Mouse (Mus musculus): ENCODE measurements around the gene Kctd19. TPM values are rescaled to one million over a fixed set of nuclear protein-coding genes. Genes with fewer than 3 reads are reported as not detected.

Gene Kctd19
- polyA plus RNA-seq, 1 experiment from 2014 or later = not detected

DNA sequence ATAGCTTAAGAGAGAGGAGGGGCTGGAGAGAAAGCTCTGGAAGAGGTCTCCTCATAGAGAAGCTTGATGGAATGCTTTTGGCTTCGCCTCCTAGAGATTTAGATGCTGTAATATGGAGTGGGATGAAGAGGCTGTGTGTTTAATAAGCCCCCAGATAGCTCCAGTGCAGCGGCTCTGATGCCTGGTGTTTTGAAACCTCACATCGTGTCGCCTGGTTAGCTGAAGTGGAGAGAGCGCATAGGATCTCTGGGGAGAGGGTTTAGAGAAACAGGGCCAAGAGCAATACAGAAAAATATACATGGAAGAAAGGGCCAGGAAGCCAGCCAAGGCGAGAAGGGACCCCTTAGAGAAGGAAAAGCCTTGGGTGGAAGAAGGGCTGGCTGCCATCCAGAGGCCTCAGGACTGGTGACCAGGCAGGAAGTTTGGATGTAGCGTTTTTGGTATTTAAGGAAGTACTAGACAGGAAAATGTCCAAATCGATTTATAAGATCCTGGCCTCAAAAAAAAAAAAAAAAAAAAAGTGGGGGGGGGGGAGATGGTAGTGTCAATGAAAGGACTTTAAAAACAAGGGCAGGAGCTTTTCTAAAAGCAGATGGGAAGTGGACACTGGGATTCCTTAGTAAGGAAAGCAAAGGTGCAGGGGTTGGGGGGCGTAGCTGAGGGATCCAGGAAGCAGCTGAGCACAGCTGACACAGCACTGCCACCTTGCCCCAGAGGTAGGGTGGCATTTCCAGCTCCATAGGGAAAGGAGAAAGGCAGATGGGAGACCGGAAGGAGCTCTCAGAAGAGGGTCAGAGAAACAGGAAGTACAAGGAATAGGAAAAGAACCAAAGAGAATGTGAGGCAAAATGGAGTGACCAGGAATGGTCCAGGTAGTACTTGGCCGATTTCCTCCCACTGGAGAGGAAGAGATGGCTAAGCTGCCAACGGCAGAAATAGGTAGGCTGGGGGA is 51.3 kb downstream of the Kctd19 start:
- H3K4me1 ChIP-seq (replicated peaks; ENCODE audit: control insufficient read depth, insufficient read depth, low read length) = no peaks in the 10 kb centered on the region; the same call in 1 of the 2 replicates
- no peak for ATAC-seq (ENCODE audit: low FRiP score)
- H3K4me2 ChIP-seq (replicated peaks; ENCODE audit: low read depth, low read length) = no peak overlapping the region
- H3K27me3 ChIP-seq (ENCODE audit: control insufficient read depth, insufficient read depth, low read length) = no peaks in the 10 kb centered on the region
- H3K9me3 ChIP-seq (ENCODE audit: control insufficient read depth, low read length) = no peaks in the 10 kb centered on the region
- WGBS = 86% methylated on average over 12 of the region's 12 CpGs
- H3K36me3 ChIP-seq (ENCODE audit: control insufficient read depth, insufficient read depth, low read length) = no peaks in the 10 kb centered on the region
- no peak overlapping the region for H3K9ac ChIP-seq (ENCODE audit: low read depth, low read length)
- no peak overlapping the region for H3K27ac ChIP-seq (ENCODE audit: low read depth, low read length)
- DNase-seq (ENCODE audit: low spot score) = no peak
- H3K4me3 ChIP-seq (ENCODE audit: low read depth, low read length) = no peak overlapping the region

DNA sequence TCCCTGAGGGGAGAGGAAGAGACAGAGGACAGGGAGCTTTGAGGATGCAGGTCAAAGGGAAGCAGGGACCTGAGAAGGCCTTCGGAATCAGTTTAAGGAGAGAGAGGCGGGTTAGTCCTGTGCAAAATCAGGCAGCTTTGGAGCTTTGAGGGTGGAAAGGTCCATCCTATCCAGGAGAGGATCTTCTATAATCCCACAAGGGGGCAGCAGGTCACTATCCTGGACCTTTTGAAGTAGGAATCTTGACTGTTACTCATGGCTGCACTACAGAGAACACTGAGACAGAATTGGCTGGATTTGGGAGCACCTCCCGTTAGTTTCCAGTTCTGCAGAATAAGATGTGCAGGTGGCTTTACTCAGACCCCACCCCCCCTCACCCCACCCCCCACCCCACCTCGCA is 53.7 kb downstream of the Kctd19 start:
- Histone ChIP-seq H3K9ac (ENCODE audit: low read depth, low read length) (no peak overlapping the region), H3K4me2 (replicated peaks; ENCODE audit: low read depth, low read length) (no peak overlapping the region), H3K4me1 (replicated peaks; ENCODE audit: control insufficient read depth, insufficient read depth, low read length) (peaks cover 2% of the 10 kb centered on the region; the same call in 1 of the 2 replicates), H3K9me3 (ENCODE audit: control insufficient read depth, low read length) (no peaks in the 10 kb centered on the region), H3K27ac (ENCODE audit: low read depth, low read length) (no peak overlapping the region), H3K36me3 (ENCODE audit: control insufficient read depth, insufficient read depth, low read length) (no peaks in the 10 kb centered on the region), H3K27me3 (ENCODE audit: control insufficient read depth, insufficient read depth, low read length) (no peaks in the 10 kb centered on the region), H3K4me3 (ENCODE audit: low read depth, low read length) (no peak overlapping the region)
- DNase-seq (ENCODE audit: low spot score) (peak; percentile 53), ATAC-seq (ENCODE audit: low FRiP score) (peak; percentile 26; the same call in 1 of the 2 replicates)
- 54% methylated on average over 4 of the region's 4 CpGs for WGBS

DNA sequence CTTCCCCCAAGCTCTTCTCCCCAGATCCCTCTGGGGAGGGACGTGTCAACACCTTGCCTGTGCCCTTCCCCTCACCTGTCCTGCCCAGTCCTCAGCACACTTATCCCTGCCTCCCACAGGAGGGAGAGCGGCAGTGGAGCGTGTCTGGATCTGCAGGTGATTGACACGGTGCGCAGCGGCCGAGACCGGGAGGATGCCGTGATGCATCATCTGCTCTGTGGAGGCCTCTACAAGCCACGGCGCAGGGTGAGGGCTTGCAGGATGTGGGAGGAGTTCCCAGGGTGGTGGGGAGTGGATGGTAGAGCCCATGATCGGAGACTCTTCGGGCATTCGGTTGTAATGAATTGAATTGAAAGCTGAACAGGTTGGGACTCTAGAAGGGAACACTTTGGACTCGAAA is 54.1 kb downstream of the Kctd19 start:
- no peak overlapping the region for H3K27ac ChIP-seq (ENCODE audit: low read depth, low read length)
- WGBS = 69% methylated on average over 15 of the region's 15 CpGs
- H3K4me3 ChIP-seq (ENCODE audit: low read depth, low read length) = no peak overlapping the region
- H3K27me3 ChIP-seq (ENCODE audit: control insufficient read depth, insufficient read depth, low read length) = no peaks in the 10 kb centered on the region
- no peak overlapping the region for H3K4me2 ChIP-seq (replicated peaks; ENCODE audit: low read depth, low read length)
- no peak for DNase-seq (ENCODE audit: low spot score)
- ATAC-seq (ENCODE audit: low FRiP score) = peak; percentile 31; the same call in 1 of the 2 replicates
- no peaks in the 10 kb centered on the region for H3K9me3 ChIP-seq (ENCODE audit: control insufficient read depth, low read length)
- H3K36me3 ChIP-seq (ENCODE audit: control insufficient read depth, insufficient read depth, low read length) = no peaks in the 10 kb centered on the region
- no peak overlapping the region for H3K9ac ChIP-seq (ENCODE audit: low read depth, low read length)
- H3K4me1 ChIP-seq (replicated peaks; ENCODE audit: control insufficient read depth, insufficient read depth, low read length) = peaks cover 2% of the 10 kb centered on the region; the same call in 1 of the 2 replicates

- no peaks in the 10 kb centered on the region for H3K36me3 ChIP-seq (ENCODE audit: control insufficient read depth, insufficient read depth, low read length)
- H3K4me3 ChIP-seq (ENCODE audit: low read depth, low read length) = no peak overlapping the region
- ATAC-seq (ENCODE audit: low FRiP score) (no peak), DNase-seq (ENCODE audit: low spot score) (no peak)
- no peaks in the 10 kb centered on the region for H3K27me3 ChIP-seq (ENCODE audit: control insufficient read depth, insufficient read depth, low read length)
- H3K9me3 ChIP-seq (ENCODE audit: control insufficient read depth, low read length) = no peaks in the 10 kb centered on the region
- no peak overlapping the region for H3K9ac ChIP-seq (ENCODE audit: low read depth, low read length)
- H3K4me2 ChIP-seq (replicated peaks; ENCODE audit: low read depth, low read length) = no peak overlapping the region
- peaks cover 2% of the 10 kb centered on the region; the same call in 1 of the 2 replicates for H3K4me1 ChIP-seq (replicated peaks; ENCODE audit: control insufficient read depth, insufficient read depth, low read length)
- whole genome bisulfite sequencing = 92% methylated on average over 14 of the region's 14 CpGs
- no peak overlapping the region for H3K27ac ChIP-seq (ENCODE audit: low read depth, low read length)
These were observed 56.6 kb downstream of the Kctd19 start for GRCm38 (mm10) chr8:105356681-105357080.

DNA sequence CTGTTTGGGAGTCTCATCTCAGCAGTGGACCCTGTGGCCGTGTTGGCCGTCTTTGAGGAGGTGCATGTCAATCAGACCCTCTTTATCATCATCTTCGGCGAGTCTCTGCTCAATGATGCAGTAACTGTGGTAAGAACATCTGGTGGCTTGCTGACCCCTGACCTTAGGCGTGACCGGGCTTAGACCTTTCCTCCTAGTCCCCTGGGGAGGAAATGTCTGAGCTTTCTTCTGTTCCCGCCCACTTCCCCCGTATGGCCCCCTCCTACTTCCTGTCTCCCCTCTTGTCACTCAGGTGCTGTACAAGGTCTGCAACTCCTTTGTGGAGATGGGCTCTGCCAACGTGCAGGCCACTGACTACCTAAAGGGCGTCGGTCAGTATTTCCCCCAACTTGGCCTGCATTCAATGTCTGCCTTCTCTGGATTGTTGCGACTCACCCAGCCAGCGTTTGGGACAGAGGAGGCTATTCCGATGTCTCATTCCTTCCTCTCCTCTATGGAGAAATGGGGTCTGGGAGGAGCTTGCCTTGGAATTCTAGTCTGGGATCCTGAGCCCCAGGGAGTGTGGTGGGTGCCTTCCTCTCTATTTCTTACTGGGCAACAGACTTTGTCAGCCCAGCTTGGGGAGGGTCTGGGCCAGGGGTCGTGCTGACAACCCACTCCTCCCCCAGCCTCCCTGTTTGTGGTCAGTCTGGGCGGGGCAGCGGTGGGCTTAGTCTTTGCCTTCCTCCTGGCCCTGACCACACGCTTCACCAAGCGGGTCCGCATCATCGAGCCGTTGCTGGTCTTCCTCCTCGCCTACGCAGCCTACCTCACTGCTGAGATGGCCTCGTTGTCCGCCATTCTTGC is 57.9 kb downstream of the Kctd19 start:
- 59% methylated on average over 26 of the region's 26 CpGs for WGBS
- no peaks in the 10 kb centered on the region for H3K9me3 ChIP-seq (ENCODE audit: control insufficient read depth, low read length)
- H3K9ac ChIP-seq (ENCODE audit: low read depth, low read length) = no peak overlapping the region
- H3K36me3 ChIP-seq (ENCODE audit: control insufficient read depth, insufficient read depth, low read length) = no peaks in the 10 kb centered on the region
- DNase-seq (ENCODE audit: low spot score) (peak; percentile 31), ATAC-seq (ENCODE audit: low FRiP score) (no peak)
- H3K4me3 ChIP-seq (ENCODE audit: low read depth, low read length) = no peak overlapping the region
- no peaks in the 10 kb centered on the region for H3K27me3 ChIP-seq (ENCODE audit: control insufficient read depth, insufficient read depth, low read length)
- H3K27ac ChIP-seq (ENCODE audit: low read depth, low read length) = no peak overlapping the region
- H3K4me1 ChIP-seq (replicated peaks; ENCODE audit: control insufficient read depth, insufficient read depth, low read length) = peaks cover 2% of the 10 kb centered on the region; the same call in 1 of the 2 replicates
- no peak overlapping the region for H3K4me2 ChIP-seq (replicated peaks; ENCODE audit: low read depth, low read length)

DNA sequence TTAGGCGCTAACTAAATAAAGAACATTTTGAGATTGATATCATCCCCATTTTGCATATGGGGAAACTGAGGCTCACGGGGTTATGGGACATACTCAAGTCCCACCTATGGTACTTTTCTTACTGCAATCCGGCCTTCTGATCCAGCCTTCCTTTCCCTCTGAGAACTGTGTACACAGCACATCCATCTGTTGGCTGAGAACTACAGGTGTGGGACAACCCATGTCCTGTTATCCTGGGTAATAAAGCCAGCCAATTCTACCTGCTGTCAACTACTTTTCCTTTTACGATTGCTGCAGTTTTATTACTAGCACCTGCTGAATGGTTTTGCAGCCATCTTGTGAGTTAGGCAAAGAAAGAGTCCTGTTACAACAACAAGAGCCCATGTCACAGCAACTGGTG is 58.8 kb downstream of the Kctd19 start:
- WGBS = 90% methylated on average over 4 of the region's 4 CpGs
- H3K27ac ChIP-seq (ENCODE audit: low read depth, low read length) = no peak overlapping the region
- H3K9me3 ChIP-seq (ENCODE audit: control insufficient read depth, low read length) = no peaks in the 10 kb centered on the region
- no peak overlapping the region for H3K9ac ChIP-seq (ENCODE audit: low read depth, low read length)
- no peak overlapping the region for H3K4me3 ChIP-seq (ENCODE audit: low read depth, low read length)
- no peaks in the 10 kb centered on the region for H3K36me3 ChIP-seq (ENCODE audit: control insufficient read depth, insufficient read depth, low read length)
- DNase-seq (ENCODE audit: low spot score) (no peak), ATAC-seq (ENCODE audit: low FRiP score) (no peak)
- H3K4me1 ChIP-seq (replicated peaks; ENCODE audit: control insufficient read depth, insufficient read depth, low read length) = peaks cover 2% of the 10 kb centered on the region; the same call in 1 of the 2 replicates
- no peaks in the 10 kb centered on the region for H3K27me3 ChIP-seq (ENCODE audit: control insufficient read depth, insufficient read depth, low read length)
- no peak overlapping the region for H3K4me2 ChIP-seq (replicated peaks; ENCODE audit: low read depth, low read length)

DNA sequence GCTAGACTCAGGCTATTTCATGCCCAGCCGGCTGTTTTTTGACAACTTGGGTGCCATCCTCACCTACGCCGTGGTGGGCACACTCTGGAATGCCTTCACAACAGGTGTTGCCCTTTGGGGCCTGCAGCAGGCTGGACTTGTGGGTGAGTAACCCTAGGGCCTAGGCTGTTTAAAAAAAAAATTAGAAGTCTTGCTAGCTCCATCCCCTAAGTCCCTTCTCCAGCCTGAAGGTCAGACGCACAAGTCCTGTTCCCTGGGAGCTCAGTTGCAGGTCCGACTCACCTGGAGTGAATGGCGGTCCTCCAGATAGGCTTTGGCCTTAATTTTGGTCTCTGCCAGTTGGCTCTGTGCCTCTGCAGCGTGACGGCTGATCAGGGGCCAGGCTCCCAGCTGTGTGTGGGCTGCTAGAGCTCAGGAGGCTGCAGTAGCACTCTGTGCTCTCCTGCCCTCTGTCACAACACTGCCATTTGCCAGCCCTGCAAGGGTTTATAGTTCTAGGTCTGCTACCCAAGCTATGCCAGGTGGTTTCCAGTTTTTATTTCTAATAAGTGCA is 59.6 kb downstream of the Kctd19 start:
- DNase-seq (ENCODE audit: low spot score) = no peak
- H3K9ac ChIP-seq (ENCODE audit: low read depth, low read length) = no peak overlapping the region
- no peaks in the 10 kb centered on the region for H3K9me3 ChIP-seq (ENCODE audit: control insufficient read depth, low read length)
- no peak for ATAC-seq (ENCODE audit: low FRiP score)
- H3K27me3 ChIP-seq (ENCODE audit: control insufficient read depth, insufficient read depth, low read length) = no peaks in the 10 kb centered on the region
- no peaks in the 10 kb centered on the region for H3K36me3 ChIP-seq (ENCODE audit: control insufficient read depth, insufficient read depth, low read length)
- H3K27ac ChIP-seq (ENCODE audit: low read depth, low read length) = no peak overlapping the region
- no peak overlapping the region for H3K4me2 ChIP-seq (replicated peaks; ENCODE audit: low read depth, low read length)
- H3K4me3 ChIP-seq (ENCODE audit: low read depth, low read length) = no peak overlapping the region
- 0 out of 2 replicates have a peak, but pooled peaks cover 2% of the 10 kb centered on the region for H3K4me1 ChIP-seq (replicated peaks; ENCODE audit: control insufficient read depth, insufficient read depth, low read length)
- WGBS = 81% methylated on average over 8 of the region's 8 CpGs

DNA sequence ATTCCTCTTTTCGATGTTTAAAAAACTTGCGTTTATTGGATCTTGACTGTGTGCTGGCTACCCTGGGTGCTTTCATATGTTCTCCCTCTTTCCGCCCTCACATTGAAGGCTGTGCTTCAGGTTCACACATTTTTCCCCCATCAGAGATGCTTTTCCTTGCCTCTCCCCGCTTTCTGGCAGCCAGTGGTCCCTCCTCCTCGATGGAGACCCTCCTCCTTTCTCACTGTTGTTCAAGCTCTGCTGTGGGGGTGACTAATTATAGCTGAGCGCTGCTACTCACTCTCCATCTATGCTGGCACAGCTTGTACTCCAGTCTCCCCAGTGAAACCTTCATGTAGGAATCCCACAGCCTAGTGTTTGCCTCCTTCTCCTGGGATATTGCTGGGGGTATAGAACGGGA is 63.1 kb downstream of the Kctd19 start:
- no peak overlapping the region for H3K27ac ChIP-seq (ENCODE audit: low read depth, low read length)
- DNase-seq (ENCODE audit: low spot score) (peak; percentile 27), ATAC-seq (ENCODE audit: low FRiP score) (no peak)
- H3K36me3 ChIP-seq (ENCODE audit: control insufficient read depth, insufficient read depth, low read length) = no peaks in the 10 kb centered on the region
- WGBS = 49% methylated on average over 7 of the region's 7 CpGs
- H3K4me3 ChIP-seq (ENCODE audit: low read depth, low read length) = no peak overlapping the region
- peaks cover 4% of the 10 kb centered on the region; the same call in 1 of the 2 replicates for H3K4me1 ChIP-seq (replicated peaks; ENCODE audit: control insufficient read depth, insufficient read depth, low read length)
- no peaks in the 10 kb centered on the region for H3K27me3 ChIP-seq (ENCODE audit: control insufficient read depth, insufficient read depth, low read length)
- H3K4me2 ChIP-seq (replicated peaks; ENCODE audit: low read depth, low read length) = peak overlapping the region; percentile 98
- H3K9ac ChIP-seq (ENCODE audit: low read depth, low read length) = no peak overlapping the region
- no peaks in the 10 kb centered on the region for H3K9me3 ChIP-seq (ENCODE audit: control insufficient read depth, low read length)
